Mouse (Mus musculus) heart, adult 2 months (tissue): ENCODE results near the gene Defb28.

ENCODE experiments used
- CTCF ChIP-seq: fragments of 200-600 bp; IDR thresholded peaks from 2 replicates; pipeline ENCODE4 v1.8.1; 2022; ENCODE audit warnings: antibody characterized with exemption, mild to moderate bottlenecking, moderate library complexity
- EP300 ChIP-seq: fragments of 200-500 bp; IDR thresholded peaks from 2 replicates; pipeline ENCODE4 v1.6.1; 2011; ENCODE audit warnings: low read depth, low read length, control low read depth; ENCODE audit not compliant: insufficient read depth
- POLR2A ChIP-seq: fragments of 200-500 bp; IDR thresholded peaks from 2 replicates; pipeline ENCODE4 v1.6.1; 2011; ENCODE audit warnings: mild to moderate bottlenecking, low read depth, low read length, control low read depth; ENCODE audit not compliant: insufficient read depth

DNA sequence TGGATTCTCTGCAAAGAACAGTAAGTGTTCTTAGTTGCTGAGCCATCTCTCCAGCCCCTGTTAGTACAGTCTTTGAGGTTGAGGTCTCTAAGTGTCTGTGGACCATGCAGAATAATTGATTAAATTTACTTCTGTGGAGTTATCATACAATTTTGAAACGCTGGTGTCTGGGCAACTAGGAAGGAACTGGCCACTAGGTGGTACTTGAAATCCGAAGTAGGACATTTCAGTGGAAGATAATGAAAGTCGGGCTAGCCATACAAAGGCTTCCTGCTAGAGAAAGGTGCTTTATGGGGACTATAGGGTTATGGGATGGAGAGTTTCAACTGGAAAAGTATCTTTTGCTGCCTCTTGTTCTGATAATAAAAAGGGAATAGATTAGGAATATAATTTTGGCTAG lies 45.6 kb upstream of the Defb28 start:
- TF ChIP-seq POLR2A: no peak
- TF ChIP-seq CTCF: peak; percentile 44
- TF ChIP-seq EP300: no peak
